Mouse (Mus musculus): ENCODE measurements at regions not wholly inside any gene's neighbourhood (a gene's known extent, or its start where the extent isn't known, plus 50 kb on each side); places are given as distances from the start of the nearest gene placed in this dataset.
"Not testable (repeated sequence)": the region's sequence is repeated elsewhere in the genome, so short reads cannot be mapped to it uniquely, and the experiment has no call there.

DNA sequence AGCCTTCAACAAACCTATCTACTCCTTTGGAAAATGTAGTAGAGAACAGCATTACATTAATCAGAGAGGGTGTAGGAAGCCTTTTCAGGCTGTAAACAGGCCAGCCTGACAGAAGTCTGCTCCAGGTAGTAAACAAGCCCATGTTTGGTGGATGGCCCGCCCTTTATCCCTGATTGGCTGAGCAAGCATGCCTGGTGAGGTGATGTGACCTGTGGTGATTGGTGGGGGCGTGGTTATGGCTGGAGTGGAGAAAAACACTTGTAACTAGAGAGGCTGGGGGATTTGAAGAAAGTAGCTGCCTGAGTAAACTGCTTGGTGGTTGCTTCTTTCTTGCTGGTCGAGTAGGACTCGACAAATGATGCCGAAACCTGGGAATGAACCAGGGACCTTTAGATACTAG is 621.3 kb upstream of the Dsel start:
- not testable (repeated sequence) for H3K36me3 ChIP-seq (replicated peaks; ENCODE audit: low read length); H3K9me3 ChIP-seq; H3K4me3 ChIP-seq (replicated peaks); H3K27me3 ChIP-seq (replicated peaks); H3K4me1 ChIP-seq

- H3K9me3 ChIP-seq: no peaks in the 10 kb centered on the region
- H3K4me1 ChIP-seq: no peaks in the 10 kb centered on the region
- H3K27me3 ChIP-seq (replicated peaks): no peaks in the 10 kb centered on the region
- H3K4me3 ChIP-seq (replicated peaks): peak overlapping the region; percentile 38
- no peak for TF ChIP-seq FLI1 (IDR thresholded peaks at IDR 0.05; ENCODE audit: low read length)
- no peak for TF ChIP-seq GATA1 (IDR thresholded peaks at IDR 0.05; ENCODE audit: borderline replicate concordance, low read length)
- H3K36me3 ChIP-seq (replicated peaks; ENCODE audit: low read length): no peaks in the 10 kb centered on the region
Measured at GRCm38 (mm10) chr1:112456047-112456446, 591.3 kb upstream of the Dsel start.

DNA sequence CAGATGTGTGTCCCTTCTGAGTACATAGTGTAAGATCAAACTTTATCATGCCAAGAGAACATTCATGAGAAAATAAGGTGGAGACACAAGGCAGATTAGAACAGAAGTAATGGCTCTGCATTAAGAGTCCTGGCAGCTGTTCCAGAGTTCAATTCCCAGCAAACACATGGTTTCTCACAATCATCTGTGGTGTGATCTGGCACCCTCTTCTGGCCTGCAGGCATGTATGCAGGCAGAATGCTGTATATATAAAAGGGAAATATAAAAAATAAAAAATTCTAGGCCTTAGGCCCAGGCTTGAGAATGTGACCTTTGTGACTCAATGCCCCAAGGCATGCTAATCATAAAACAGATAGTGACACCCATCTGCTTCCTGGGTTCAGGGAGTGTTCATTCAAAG is 587.7 kb upstream of the Dsel start:
- Histone ChIP-seq H3K27me3 (replicated peaks) (no peaks in the 10 kb centered on the region), H3K4me3 (replicated peaks) (no peak overlapping the region), H3K9me3 (no peaks in the 10 kb centered on the region), H3K4me1 (no peaks in the 10 kb centered on the region), H3K36me3 (replicated peaks; ENCODE audit: low read length) (no peaks in the 10 kb centered on the region)
- TF ChIP-seq GATA1 (IDR thresholded peaks at IDR 0.05; ENCODE audit: borderline replicate concordance, low read length): no peak
- no peak for TF ChIP-seq FLI1 (IDR thresholded peaks at IDR 0.05; ENCODE audit: low read length)

DNA sequence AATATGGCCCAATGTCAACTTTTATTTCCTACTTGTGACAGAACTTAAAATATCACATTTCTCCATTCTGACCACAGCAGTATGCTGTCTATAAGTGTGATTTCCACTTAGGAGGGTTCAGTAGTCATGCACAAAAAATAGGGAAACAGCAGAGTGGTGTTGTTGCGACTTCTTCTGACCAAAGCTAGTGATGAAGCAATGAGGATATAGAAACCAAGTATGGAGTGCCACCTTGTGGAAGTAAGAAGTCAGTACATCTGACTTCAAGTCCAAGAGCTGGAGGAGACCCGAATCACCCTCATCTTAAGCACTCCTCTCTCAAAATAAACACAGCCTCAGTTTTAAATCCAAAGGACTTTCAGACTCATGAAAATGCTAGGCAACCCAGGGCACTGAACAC is 586.9 kb upstream of the Dsel start:
- Histone ChIP-seq H3K4me1 (no peaks in the 10 kb centered on the region), H3K27me3 (replicated peaks) (no peaks in the 10 kb centered on the region), H3K9me3 (no peaks in the 10 kb centered on the region), H3K4me3 (replicated peaks) (no peak overlapping the region), H3K36me3 (replicated peaks; ENCODE audit: low read length) (no peaks in the 10 kb centered on the region)
- TF ChIP-seq GATA1 (IDR thresholded peaks at IDR 0.05; ENCODE audit: borderline replicate concordance, low read length) (no peak), FLI1 (IDR thresholded peaks at IDR 0.05; ENCODE audit: low read length) (no peak)

DNA sequence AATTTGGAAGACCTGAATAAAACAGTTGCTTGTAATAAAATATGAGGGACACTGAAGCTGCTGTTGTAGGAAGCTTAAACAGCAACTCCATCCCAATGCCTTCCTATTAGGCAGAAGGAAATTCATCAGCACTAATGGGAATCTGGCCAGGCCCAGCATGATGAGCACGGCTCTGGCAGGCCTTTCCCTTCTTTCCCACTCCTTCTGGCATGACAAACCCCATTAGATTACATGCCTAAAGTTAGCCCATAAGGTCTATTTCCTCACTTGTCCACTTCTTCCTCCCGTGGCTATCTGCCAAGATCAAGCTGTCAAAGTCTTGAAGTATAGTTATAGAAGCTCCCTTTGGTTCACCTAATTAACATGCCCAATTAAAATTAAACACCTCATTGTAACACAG is 574.4 kb upstream of the Dsel start:
- TF ChIP-seq GATA1 (IDR thresholded peaks at IDR 0.05; ENCODE audit: borderline replicate concordance, low read length): no peak
- H3K27me3 ChIP-seq (replicated peaks): no peaks in the 10 kb centered on the region
- no peaks in the 10 kb centered on the region for H3K4me1 ChIP-seq
- H3K36me3 ChIP-seq (replicated peaks; ENCODE audit: low read length): no peaks in the 10 kb centered on the region
- H3K4me3 ChIP-seq (replicated peaks): no peak overlapping the region
- H3K9me3 ChIP-seq: no peaks in the 10 kb centered on the region

DNA sequence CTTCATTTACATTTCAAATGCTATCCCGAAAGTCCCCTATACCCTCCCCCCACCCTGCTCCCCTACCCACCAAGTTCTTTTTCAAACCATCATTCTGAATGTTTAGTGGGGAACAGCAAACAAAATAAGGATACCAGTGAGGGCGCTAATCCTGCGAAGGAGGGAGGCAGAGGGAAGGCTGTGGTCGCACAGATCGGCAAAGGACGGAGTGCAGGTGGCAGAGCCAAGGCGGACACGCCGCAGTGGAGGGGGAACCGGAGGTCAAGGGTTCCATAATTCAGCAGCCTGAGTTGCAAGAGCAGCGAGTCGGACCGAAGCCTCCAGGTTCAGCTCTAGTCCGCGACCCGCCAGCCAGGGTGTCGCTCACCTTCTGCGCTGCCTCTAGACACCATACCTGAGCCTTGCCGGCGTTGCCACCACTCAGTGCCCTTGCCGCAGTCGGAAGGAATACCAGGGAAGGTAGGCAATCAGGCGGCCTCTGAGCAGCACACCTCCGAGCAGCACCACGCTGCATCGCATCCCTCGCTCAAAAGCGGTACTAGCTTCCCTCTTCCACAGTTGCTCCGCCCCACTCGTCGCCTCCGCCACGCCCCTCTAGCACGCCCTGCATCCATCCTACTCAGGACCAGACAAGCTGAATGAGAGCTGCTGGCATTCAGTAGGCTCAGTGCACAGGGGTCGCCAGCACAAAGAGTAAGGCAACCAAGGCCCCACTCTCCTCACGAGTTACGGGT is 551.8 kb upstream of the Dsel start:
- Histone ChIP-seq H3K9me3 (peaks cover 7% of the 10 kb centered on the region; the same call in 1 of the 2 replicates), H3K4me1 (peaks cover 7% of the 10 kb centered on the region; the same call in 1 of the 2 replicates), H3K36me3 (replicated peaks; ENCODE audit: low read length) (no peaks in the 10 kb centered on the region), H3K4me3 (replicated peaks) (peak overlapping the region; percentile 85), H3K27me3 (replicated peaks) (peaks cover 7% of the 10 kb centered on the region)
- TF ChIP-seq FLI1 (IDR thresholded peaks at IDR 0.05; ENCODE audit: low read length) (no peak), GATA1 (IDR thresholded peaks at IDR 0.05; ENCODE audit: borderline replicate concordance, low read length) (no peak)

DNA sequence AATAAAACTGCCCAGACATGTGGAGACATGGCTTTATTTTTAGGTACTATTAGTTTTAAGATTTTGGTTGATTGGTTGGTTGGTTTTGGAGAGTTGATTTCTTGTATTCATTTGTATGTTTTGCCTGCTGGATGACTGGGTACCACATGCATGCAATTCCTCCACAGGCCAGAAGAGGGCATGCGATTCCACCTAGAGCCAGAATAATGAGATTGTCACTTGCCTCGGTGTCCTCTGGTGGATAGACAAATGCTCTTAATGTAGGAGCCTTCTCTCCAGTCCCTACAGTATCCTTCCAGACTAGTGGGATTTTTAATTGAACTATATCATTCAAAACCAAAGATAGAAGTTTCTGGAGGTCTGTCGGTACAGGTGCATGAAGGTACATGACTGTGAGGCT is 524.1 kb upstream of the Dsel start:
- Histone ChIP-seq H3K9me3 (no peaks in the 10 kb centered on the region), H3K4me3 (replicated peaks) (no peak overlapping the region), H3K4me1 (no peaks in the 10 kb centered on the region), H3K36me3 (replicated peaks; ENCODE audit: low read length) (no peaks in the 10 kb centered on the region), H3K27me3 (replicated peaks) (no peaks in the 10 kb centered on the region)
- TF ChIP-seq GATA1 (IDR thresholded peaks at IDR 0.05; ENCODE audit: borderline replicate concordance, low read length) (no peak), FLI1 (IDR thresholded peaks at IDR 0.05; ENCODE audit: low read length) (no peak)

GRCm38 (mm10) chr1:112384015-112384414 is 519.3 kb upstream of the Dsel start:
- Histone ChIP-seq H3K36me3 (replicated peaks; ENCODE audit: low read length) (no peaks in the 10 kb centered on the region), H3K4me1 (no peaks in the 10 kb centered on the region), H3K27me3 (replicated peaks) (no peaks in the 10 kb centered on the region), H3K9me3 (no peaks in the 10 kb centered on the region), H3K4me3 (replicated peaks) (no peak overlapping the region)
- TF ChIP-seq GATA1 (IDR thresholded peaks at IDR 0.05; ENCODE audit: borderline replicate concordance, low read length) (no peak), FLI1 (IDR thresholded peaks at IDR 0.05; ENCODE audit: low read length) (no peak)

DNA sequence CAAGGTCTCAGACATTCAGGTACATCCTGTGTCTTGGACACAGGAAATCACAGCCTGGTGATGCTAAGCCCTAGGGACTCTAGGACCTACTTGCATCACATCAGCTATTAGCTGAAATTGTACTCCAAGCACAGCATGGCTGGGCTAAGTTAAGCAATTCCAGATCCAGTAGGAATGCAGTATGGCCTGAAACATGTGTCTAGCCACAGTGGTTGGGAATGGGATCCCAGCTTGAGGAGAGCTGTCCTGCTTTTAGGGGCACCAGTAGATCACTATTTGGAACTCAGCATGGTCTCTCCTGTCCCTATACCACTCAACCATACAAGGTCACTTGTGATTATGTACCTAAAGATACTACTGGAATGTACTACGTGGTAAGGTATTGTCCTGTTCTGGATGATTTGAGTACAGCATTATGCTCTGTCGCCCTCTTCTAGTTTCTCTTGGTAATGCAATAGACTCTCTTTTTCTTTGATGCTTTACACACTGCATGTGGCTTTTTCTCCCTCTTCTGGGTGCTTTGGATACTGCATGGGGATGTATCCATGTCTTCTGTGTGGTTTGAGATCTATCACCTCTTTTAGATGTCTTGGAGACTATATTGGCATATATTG is 515.0 kb upstream of the Dsel start:
- Histone ChIP-seq H3K27me3 (replicated peaks) (no peaks in the 10 kb centered on the region), H3K9me3 (no peaks in the 10 kb centered on the region), H3K4me3 (replicated peaks) (no peak overlapping the region), H3K4me1 (no peaks in the 10 kb centered on the region), H3K36me3 (replicated peaks; ENCODE audit: low read length) (no peaks in the 10 kb centered on the region)
- TF ChIP-seq GATA1 (IDR thresholded peaks at IDR 0.05; ENCODE audit: borderline replicate concordance, low read length) (no peak), FLI1 (IDR thresholded peaks at IDR 0.05; ENCODE audit: low read length) (no peak)

DNA sequence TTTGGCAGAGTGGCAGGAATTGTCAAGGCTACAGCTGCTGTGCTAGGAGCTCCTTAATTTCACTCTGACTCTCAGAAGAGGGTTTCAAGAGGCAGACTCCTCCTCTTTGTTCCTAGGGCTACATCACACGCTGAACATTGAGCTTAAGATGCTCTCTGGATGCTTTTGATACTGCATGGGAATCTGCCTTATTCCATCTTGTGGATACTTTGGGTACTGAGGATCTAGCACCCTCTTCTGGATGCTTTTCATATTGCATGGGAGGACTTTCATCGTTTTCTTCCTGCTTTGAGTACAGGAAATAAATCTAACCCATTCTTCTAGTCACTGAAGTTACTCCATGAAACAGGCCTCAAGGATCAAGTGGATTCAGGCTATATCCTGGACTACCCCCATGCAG is 513.9 kb upstream of the Dsel start:
- no peaks in the 10 kb centered on the region for H3K9me3 ChIP-seq
- no peaks in the 10 kb centered on the region for H3K4me1 ChIP-seq
- no peak for TF ChIP-seq GATA1 (IDR thresholded peaks at IDR 0.05; ENCODE audit: borderline replicate concordance, low read length)
- TF ChIP-seq FLI1 (IDR thresholded peaks at IDR 0.05; ENCODE audit: low read length): no peak

More for the DNA sequence above, 513.9 kb upstream of the Dsel start:
- Histone ChIP-seq H3K36me3 (replicated peaks; ENCODE audit: low read length) (no peaks in the 10 kb centered on the region), H3K4me3 (replicated peaks) (no peak overlapping the region), H3K27me3 (replicated peaks) (no peaks in the 10 kb centered on the region)

Data from megakaryocyte, embryonic 14.5 days (primary cell).